Mouse (Mus musculus) brain, embryonic 18.5 days (tissue): ENCODE measurements around the gene Rraga.
"Not testable (repeated sequence)": the region's sequence is repeated elsewhere in the genome, so short reads cannot be mapped to it uniquely, and the experiment has no call there.

Source experiments
- DNase-seq: peaks from one replicate; pipeline ENCODE4 v3.0.0-alpha.2; 2012; ENCODE audit warnings: low read depth, low spot score

Gene Rraga

DNA sequence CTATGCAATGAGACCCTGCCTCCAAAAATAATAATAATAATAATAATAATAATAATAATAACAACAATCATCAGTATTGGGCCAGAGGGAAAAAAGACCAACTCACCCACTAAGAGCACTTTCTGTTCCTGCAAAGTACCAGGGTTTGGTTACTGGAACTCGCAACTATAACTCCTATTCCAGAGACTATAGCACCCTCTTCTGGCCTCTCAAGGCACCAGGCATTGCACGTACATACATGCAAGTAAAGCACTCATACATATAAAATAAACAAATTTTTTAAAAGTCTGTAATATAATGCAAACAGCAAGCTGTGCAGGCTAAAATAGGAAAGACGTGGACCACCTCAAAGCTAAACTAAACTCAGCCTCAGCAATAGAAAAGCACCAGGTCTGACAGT lies 12.8 kb downstream of the Rraga start:
- no peak for DNase-seq

DNA sequence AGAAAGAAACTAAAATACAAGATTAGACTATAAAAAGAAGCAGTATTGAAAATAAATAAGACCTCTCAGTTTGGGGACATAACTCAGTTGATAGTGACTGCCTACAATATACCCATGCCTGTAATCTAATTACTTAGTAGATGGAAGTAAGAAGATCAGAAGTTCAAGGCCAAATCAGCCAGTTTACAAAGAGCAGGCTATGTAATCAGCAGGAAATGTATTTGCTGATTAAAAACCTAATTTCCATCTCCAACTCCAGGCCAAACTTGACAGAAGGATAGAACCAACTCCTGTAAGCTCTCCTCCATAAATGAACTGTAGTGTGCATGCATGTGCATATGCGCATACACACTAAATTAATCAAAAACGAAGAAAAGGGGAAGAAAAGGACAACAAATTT lies 15.8 kb downstream of the Rraga start:
- DNase-seq, result no peak

GRCm38 (mm10) chr4:86611524-86612288 lies 36.2 kb downstream of the Rraga start, which contains the start of gene Haus6:
TSS of gene Haus6 (minus strand) at chr4:86612055.
- peak; percentile 98 for DNase-seq

GRCm38 (mm10) chr4:86612289-86612620 lies 36.8 kb downstream of the Rraga start:
- DNase-seq, result no peak

DNA sequence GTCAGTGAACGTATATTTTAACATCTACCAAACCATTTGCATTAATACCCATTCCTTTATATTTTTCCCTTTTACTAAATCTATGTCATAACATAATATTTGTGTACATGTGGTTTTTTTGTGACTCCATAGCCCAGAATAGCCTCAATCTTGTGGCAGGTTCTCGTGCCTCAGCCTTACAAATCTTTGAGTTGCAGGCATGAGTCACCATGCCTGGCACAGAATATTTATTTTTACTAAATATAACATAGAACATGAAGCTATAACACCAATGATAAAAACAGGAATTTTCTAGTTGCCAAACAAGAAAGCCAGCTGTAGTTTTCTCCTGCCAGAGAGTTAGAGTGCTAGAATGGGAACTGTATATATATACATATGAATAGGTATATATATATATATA lies 45.0 kb downstream of the Rraga start:
- DNase-seq, result no peak

- DNase-seq, result no peak
Observed at GRCm38 (mm10) chr4:86622116-86622515, 46.6 kb downstream of the Rraga start.

DNA sequence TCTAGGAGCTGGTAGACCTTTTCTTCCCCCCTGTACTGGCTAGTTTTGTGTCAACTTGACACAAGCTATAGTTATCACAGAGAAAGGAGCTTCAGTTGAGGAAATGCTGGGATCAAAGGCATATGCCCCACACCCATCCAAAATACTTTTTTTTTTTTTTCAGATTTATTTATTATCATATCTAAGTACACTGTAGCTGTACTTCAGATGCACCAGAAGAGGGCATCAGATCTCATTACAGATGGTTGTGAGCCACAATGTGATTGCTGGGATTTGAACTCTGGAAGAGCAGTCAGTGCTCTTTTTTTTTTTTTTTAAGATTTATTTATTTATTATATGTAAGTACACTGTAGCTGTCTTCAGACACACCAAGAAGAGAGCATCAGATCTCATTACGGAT lies 47.1 kb downstream of the Rraga start:
- not testable (repeated sequence) for DNase-seq

- no peak for DNase-seq
Observed at GRCm38 (mm10) chr4:86625463-86625862, 50.0 kb downstream of the Rraga start.

GRCm38 (mm10) chr4:86626496-86626895 lies 51.0 kb downstream of the Rraga start:
- not testable (repeated sequence) for DNase-seq
